Mouse (Mus musculus): ENCODE measurements around the gene Il19. TPM values are rescaled to one million over a fixed set of nuclear protein-coding genes. Genes with fewer than 3 reads are reported as not detected.

Gene Il19
- polyA plus RNA-seq, 1 experiment from 2014 or later, result not detected

Other genes starting within 250 kb of the Il19 start
- gene Gm29427, start 224.3 kb downstream of the Il19 start, polyA plus RNA-seq (2015; fragmentation: Nextera tagmentation; extraction: Ambion mirVana), result not detected in 2 replicates
- 14.8 and 17.2 TPM in 2 replicates for gene Yod1, start 222.8 kb downstream of the Il19 start, polyA plus RNA-seq (2015; fragmentation: Nextera tagmentation; extraction: Ambion mirVana)
- gene Pfkfb2, start 210.9 kb downstream of the Il19 start, polyA plus RNA-seq (2015; fragmentation: Nextera tagmentation; extraction: Ambion mirVana), result 3.6 and 3.8 TPM in 2 replicates
- 0.75 and 1.1 TPM in 2 replicates for gene AA986860, start 208.1 kb downstream of the Il19 start, polyA plus RNA-seq (2015; fragmentation: Nextera tagmentation; extraction: Ambion mirVana)
- 0.06 TPM in 1 of 2 replicates, not detected in the other for gene Fcamr, start 139.2 kb downstream of the Il19 start, polyA plus RNA-seq (2015; fragmentation: Nextera tagmentation; extraction: Ambion mirVana)
- gene Pigr, start 113.4 kb downstream of the Il19 start, polyA plus RNA-seq (2015; fragmentation: Nextera tagmentation; extraction: Ambion mirVana), result 0.18 and 0.31 TPM in 2 replicates
- not detected in 2 replicates for gene Fcmr, start 74.4 kb downstream of the Il19 start, polyA plus RNA-seq (2015; fragmentation: Nextera tagmentation; extraction: Ambion mirVana)
- 0.33 and 0.55 TPM in 2 replicates for gene Il24, start 52.7 kb downstream of the Il19 start, polyA plus RNA-seq (2015; fragmentation: Nextera tagmentation; extraction: Ambion mirVana)
- gene Il20, start 28.7 kb downstream of the Il19 start, polyA plus RNA-seq (2015; fragmentation: Nextera tagmentation; extraction: Ambion mirVana), result not detected in 2 replicates
- gene Il10, start 79.7 kb upstream of the Il19 start, polyA plus RNA-seq (2015; fragmentation: Nextera tagmentation; extraction: Ambion mirVana), result 0.57 TPM in 2 replicates
- 26.6 and 30.4 TPM in 2 replicates for gene Mapkapk2, start 157.7 kb upstream of the Il19 start, polyA plus RNA-seq (2015; fragmentation: Nextera tagmentation; extraction: Ambion mirVana)
- gene Dyrk3, start 198.2 kb upstream of the Il19 start, polyA plus RNA-seq (2015; fragmentation: Nextera tagmentation; extraction: Ambion mirVana), result 1.9 and 2.2 TPM in 2 replicates
- 52.1 and 52.3 TPM in 2 replicates for gene Eif2d, start 213.1 kb upstream of the Il19 start, polyA plus RNA-seq (2015; fragmentation: Nextera tagmentation; extraction: Ambion mirVana)

Data from thymus, postnatal 0 days (tissue).